Mouse (Mus musculus) cerebellum, postnatal 36 days (tissue): Measurements from ENCODE around the gene Cst12.
A peak's percentile ranks its signal among the peaks of the same experiment; 100 is the strongest.
"Not testable (repeated sequence)": the region's sequence is repeated elsewhere in the genome, so short reads cannot be mapped to it uniquely, and the experiment has no call there.

ENCODE experiments used
- DNase-seq, 2 experiments: peaks; one replicate each; pipeline ENCODE4 v3.0.0; 2021 to 2022; ENCODE audit warnings: mixed read lengths in 2 of 2

Cst12 gene

GRCm38 (mm10) chr2:148789142-148789541 is at the start of gene Cst12:
Gene Cst12, plus strand, starts transcription at chr2:148789361.
- DNase-seq, result no peak

- DNase-seq, result peak; percentile 86 to 92
Observed at GRCm38 (mm10) chr2:148743001-148743400, 46.2 kb upstream of the Cst12 start.

GRCm38 (mm10) chr2:148743846-148744407 is 45.2 kb upstream of the Cst12 start:
- peak in 1 of 2 experiments; percentile 16 for DNase-seq

GRCm38 (mm10) chr2:148750058-148750457 is 39.1 kb upstream of the Cst12 start, which contains the start of gene Cstl1:
Gene Cstl1, plus strand, starts transcription at chr2:148750358.
- no peak for DNase-seq

GRCm38 (mm10) chr2:148751893-148752813 is 37.0 kb upstream of the Cst12 start:
- DNase-seq, result peak; percentile 65 to 86

GRCm38 (mm10) chr2:148754310-148754846 is 34.8 kb upstream of the Cst12 start:
- DNase-seq, result no peak

GRCm38 (mm10) chr2:148763648-148764388 is 25.3 kb upstream of the Cst12 start:
- no peak for DNase-seq

- DNase-seq, result not testable (repeated sequence)
Observed at GRCm38 (mm10) chr2:148771397-148771796, 17.8 kb upstream of the Cst12 start, which contains the start of gene Cst11. Gene Cst11, minus strand, starts transcription at chr2:148771497.

GRCm38 (mm10) chr2:148781709-148782108 is 7.5 kb upstream of the Cst12 start, which contains the start of gene 8030411F24Rik:
Gene 8030411F24Rik, plus strand, starts transcription at chr2:148782009.
- no peak for DNase-seq

GRCm38 (mm10) chr2:148798485-148798884 is 9.3 kb downstream of the Cst12 start, which contains the start of gene Cst8:
Gene Cst8, plus strand, starts transcription at chr2:148798785.
- DNase-seq, result no peak

- DNase-seq, result peak; percentile 71 to 75
Observed at GRCm38 (mm10) chr2:148801491-148801921, 12.3 kb downstream of the Cst12 start.

- DNase-seq, result no peak
Observed at GRCm38 (mm10) chr2:148806696-148807095, 17.5 kb downstream of the Cst12 start.

GRCm38 (mm10) chr2:148819909-148820308 is 30.7 kb downstream of the Cst12 start, which contains the start of gene Cst13:
Gene Cst13, plus strand, starts transcription at chr2:148820081.
- no peak for DNase-seq

GRCm38 (mm10) chr2:148825986-148826385 is 36.8 kb downstream of the Cst12 start:
- DNase-seq, result no peak

- no peak for DNase-seq
Observed at GRCm38 (mm10) chr2:148834912-148835311, 45.8 kb downstream of the Cst12 start, which contains the start of gene Cst9. Gene Cst9, plus strand, starts transcription at chr2:148835147.

- DNase-seq, result no peak
Observed at GRCm38 (mm10) chr2:148838075-148838777, 49.1 kb downstream of the Cst12 start.

GRCm38 (mm10) chr2:148839224-148839623 is 50.1 kb downstream of the Cst12 start:
- DNase-seq, result no peak
